Mouse (Mus musculus) lung, postnatal 0 days (tissue): Measurements from ENCODE around the gene Hist1h4d. TPM values are rescaled to one million over a fixed set of nuclear protein-coding genes. Genes with fewer than 3 reads are reported as not detected.

Experiments
- ATAC-seq: fragments of 200-750 bp; cut with Nextera tagmentation; 2 replicates; pipeline ENCODE4 v1.8.0; 2017; ENCODE audit warnings: moderate library complexity
- DNase-seq: peaks from one replicate; pipeline ENCODE4 v3.0.0-alpha.2; 2016; ENCODE audit warnings: low spot score
- H3K27ac ChIP-seq: fragments of 300-500 bp; sonication (generic); 2 replicates; pipeline ENCODE4 v1.5.1; 2014; ENCODE audit warnings: antibody characterized with exemption, mild to moderate bottlenecking, low read length, mixed read lengths
- H3K27me3 ChIP-seq: fragments of 300-500 bp; sonication (generic); replicated peaks from 2 replicates; pipeline ENCODE4 v1.6.1; 2014; ENCODE audit warnings: low read length, mixed read lengths; ENCODE audit not compliant: insufficient read depth
- H3K36me3 ChIP-seq: fragments of 300-500 bp; sonication (generic); 2 replicates; pipeline ENCODE4 v1.6.1; 2014; ENCODE audit warnings: low read length, mixed read lengths; ENCODE audit not compliant: insufficient read depth
- H3K4me1 ChIP-seq: fragments of 300-500 bp; sonication (generic); 2 replicates; pipeline ENCODE4 v1.6.1; 2014; ENCODE audit warnings: antibody characterized with exemption, low read depth, low read length, mixed read lengths; ENCODE audit not compliant: insufficient read depth
- H3K4me2 ChIP-seq: fragments of 300-500 bp; sonication (generic); replicated peaks from 2 replicates; pipeline ENCODE4 v1.6.1; 2014; ENCODE audit warnings: low read depth, mild to moderate bottlenecking, low read length, moderate library complexity, mixed read lengths
- H3K4me3 ChIP-seq: fragments of 300-500 bp; sonication (generic); 2 replicates; pipeline ENCODE4 v1.5.1; 2014; ENCODE audit warnings: low read depth, low read length
- H3K9ac ChIP-seq: fragments of 300-500 bp; sonication (generic); replicated peaks from 2 replicates; pipeline ENCODE4 v1.6.1; 2014; ENCODE audit warnings: low read depth, mild to moderate bottlenecking
- H3K9me3 ChIP-seq: fragments of 300-500 bp; sonication (generic); 2 replicates; pipeline ENCODE4 v1.6.1; 2016; ENCODE audit warnings: low read length, mixed read lengths
- CTCF ChIP-seq: IDR thresholded peaks from 2 replicates; pipeline ENCODE4 v1.5.1; 2016; ENCODE audit warnings: antibody characterized with exemption, mild to moderate bottlenecking
- EP300 ChIP-seq: IDR thresholded peaks from 2 replicates; pipeline ENCODE4 v1.6.1; 2016; ENCODE audit warnings: antibody characterized with exemption, mild to moderate bottlenecking, control low read depth
- WGBS: fragments of 180-500 bp; shearing (Covaris S2); extraction: QIAGEN DNeasy Blood & Tissue Kit; methylation state at CpG from one replicate; pipeline ENCODE4 v1.1.7; 2014; 5-methylcytosine and 5-hydroxymethylcytosine counted together
- polyA plus RNA-seq: library from polyadenylated mRNA; unstranded; fragments of >200 nt; fragmentation: Nextera tagmentation; extraction: Ambion mirVana; gene quantifications from 2 replicates; pipeline ENCODE4 v1.2.1, GENCODE M21; 2015

The Hist1h4d gene
- polyA plus RNA-seq, 1 experiment from 2014 or later = 31.4 TPM

DNA sequence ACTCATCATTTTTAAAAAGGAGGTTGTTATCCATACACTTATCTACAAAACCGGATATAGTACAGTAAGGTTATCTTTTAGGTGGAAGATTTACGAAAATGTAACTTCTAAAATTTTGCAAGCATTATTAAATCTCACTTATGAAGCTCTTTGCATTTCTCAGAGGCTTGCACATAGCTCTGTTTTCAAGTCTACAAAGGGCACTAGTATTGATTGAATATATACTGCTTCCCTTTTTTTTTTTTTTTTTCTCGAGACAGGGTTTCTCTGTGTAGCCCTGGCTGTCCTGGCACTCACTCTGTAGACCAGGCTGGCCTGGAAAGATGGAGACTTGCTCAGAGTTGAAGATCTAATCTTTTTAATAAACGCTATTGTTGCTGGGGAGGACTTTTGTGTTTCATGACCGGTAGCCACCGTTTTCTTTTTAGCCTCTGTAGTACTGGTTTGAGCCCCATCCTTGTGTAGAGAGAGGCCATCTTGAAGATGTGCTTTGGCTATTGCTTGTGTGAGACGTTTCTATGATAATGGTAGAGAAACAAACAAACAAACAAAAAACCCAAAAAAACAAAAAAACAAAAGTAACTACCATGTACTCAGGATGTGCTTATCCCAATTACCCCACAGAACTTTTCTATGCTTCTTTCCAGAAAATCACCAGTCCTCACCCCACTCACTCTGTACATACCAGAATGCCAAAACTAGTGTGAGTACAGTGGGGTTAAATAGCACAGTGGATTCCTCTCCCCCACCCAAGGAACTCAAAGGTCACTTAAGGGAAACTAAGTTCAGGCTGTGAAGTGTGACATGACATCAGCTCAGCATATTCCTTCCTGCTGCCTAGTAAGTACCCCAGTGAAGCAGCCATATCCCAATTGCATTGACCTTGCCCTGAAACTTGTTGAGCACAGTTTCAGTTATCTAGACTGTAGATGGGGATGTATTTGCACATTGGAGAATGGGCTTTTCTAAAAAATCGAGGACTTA is 29.2 kb upstream of the Hist1h4d start:
- no peak overlapping the region for H3K9ac ChIP-seq
- no peaks in the 10 kb centered on the region for H3K36me3 ChIP-seq
- no peak for ATAC-seq
- peak overlapping the region; percentile 41 for H3K4me3 ChIP-seq
- H3K4me1 ChIP-seq = no peaks in the 10 kb centered on the region
- TF ChIP-seq EP300 (no peak), CTCF (no peak)
- DNase-seq = peak; percentile 4
- 38% methylated on average over 8 of the region's 8 CpGs for WGBS
- peak overlapping the region; percentile 75; the same call in 1 of the 2 replicates for H3K27ac ChIP-seq
- H3K4me2 ChIP-seq = peak overlapping the region; percentile 59
- no peaks in the 10 kb centered on the region for H3K27me3 ChIP-seq
- H3K9me3 ChIP-seq = no peaks in the 10 kb centered on the region

DNA sequence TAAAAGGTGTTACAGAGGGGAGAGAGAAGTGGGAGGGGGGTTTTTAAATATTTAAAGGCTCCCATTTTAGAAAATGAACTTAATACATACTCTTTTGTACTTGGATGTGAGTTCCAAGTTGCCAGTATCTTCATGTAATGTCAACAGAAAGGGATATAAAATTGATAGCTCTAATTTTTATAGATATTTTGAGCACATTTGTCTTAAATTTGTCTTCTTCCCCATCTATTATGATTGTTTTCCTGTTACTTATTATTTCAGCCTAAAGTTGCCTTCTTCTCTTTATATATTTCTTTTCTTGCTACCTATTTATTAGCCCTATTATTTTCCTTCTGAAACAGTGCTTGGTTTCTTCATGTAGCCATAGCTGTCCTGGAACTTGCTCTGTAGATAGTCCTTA is 28.4 kb upstream of the Hist1h4d start, which contains the start of gene Hist1h1d:
TSS of gene Hist1h1d (plus strand) at position 301 of the 400 bp plus-strand sequence.
- no peak for DNase-seq
- Histone ChIP-seq H3K4me1 (no peaks in the 10 kb centered on the region), H3K27me3 (no peaks in the 10 kb centered on the region), H3K36me3 (no peaks in the 10 kb centered on the region), H3K9ac (no peak within 1 kb of the TSS), H3K4me2 (peak within 1 kb of the TSS; percentile 98; the same call in 1 of the 2 replicates), H3K4me3 (0 out of 2 replicates have a peak within 1 kb of the TSS, but pooled peaks have one; percentile 56), H3K9me3 (no peaks in the 10 kb centered on the region), H3K27ac (peak within 1 kb of the TSS; percentile 94; the same call in 1 of the 2 replicates)
- TF ChIP-seq CTCF (no peak), EP300 (no peak)
- ATAC-seq = no peak

DNA sequence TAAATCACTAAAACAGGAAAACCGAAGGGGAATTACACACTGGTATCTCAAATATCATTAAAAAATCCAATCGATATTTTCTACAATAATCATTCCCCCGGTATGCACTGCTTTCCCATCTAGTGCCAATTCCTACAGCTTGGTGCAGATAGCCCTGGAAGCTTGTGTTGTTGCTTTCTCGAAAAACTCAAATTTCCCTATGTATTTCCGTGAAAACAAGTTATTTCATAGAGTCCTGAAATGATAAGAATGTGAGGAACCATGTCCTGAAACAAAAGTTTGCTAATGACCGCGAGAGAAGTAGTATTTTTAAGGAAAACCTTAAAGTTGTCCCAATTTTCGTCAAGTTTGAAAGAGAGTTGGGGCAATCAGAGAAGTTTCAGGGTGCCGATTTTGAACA is 27.0 kb upstream of the Hist1h4d start:
- DNase-seq (no peak), ATAC-seq (no peak)
- H3K27me3 ChIP-seq = no peaks in the 10 kb centered on the region
- peak overlapping the region; percentile 94 for H3K27ac ChIP-seq
- no peaks in the 10 kb centered on the region for H3K36me3 ChIP-seq
- H3K9me3 ChIP-seq = no peaks in the 10 kb centered on the region
- TF ChIP-seq CTCF (no peak), EP300 (no peak; the same call in 1 of the 2 replicates)
- H3K4me3 ChIP-seq = peak overlapping the region; percentile 56
- H3K4me2 ChIP-seq = peak overlapping the region; percentile 98
- H3K9ac ChIP-seq = peak overlapping the region; percentile 66
- no peaks in the 10 kb centered on the region for H3K4me1 ChIP-seq
- 15% methylated on average over 9 of the region's 9 CpGs for WGBS

DNA sequence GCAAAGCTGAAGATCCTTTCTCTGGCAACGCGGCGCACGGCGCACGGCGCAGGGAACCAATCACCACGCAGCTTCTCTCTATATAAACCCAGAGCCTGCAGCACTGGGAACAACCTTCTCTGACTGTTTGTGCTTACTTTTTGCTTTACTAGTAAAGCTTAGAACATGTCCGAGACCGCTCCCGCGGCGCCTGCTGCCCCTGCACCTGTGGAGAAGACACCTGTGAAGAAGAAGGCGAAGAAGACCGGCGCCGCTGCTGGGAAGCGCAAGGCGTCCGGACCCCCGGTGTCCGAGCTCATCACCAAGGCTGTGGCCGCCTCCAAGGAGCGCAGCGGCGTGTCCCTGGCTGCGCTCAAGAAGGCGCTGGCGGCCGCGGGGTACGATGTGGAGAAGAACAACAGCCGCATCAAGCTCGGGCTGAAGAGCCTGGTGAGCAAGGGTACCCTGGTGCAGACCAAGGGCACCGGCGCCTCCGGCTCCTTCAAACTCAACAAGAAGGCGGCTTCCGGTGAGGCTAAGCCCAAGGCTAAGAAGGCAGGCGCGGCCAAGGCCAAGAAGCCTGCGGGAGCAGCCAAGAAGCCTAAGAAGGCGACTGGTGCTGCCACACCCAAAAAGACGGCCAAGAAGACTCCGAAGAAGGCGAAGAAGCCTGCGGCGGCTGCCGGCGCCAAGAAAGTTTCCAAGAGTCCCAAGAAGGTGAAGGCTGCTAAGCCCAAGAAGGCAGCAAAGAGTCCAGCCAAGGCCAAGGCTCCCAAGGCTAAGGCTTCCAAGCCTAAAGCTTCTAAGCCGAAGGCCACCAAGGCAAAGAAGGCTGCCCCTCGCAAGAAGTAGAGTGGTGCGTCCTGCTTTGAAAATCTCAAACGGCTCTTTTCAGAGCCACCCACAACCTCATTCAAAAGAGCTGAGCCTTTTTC is 26.2 kb upstream of the Hist1h4d start:
- Histone ChIP-seq H3K4me3 (peak overlapping the region; percentile 56), H3K36me3 (no peaks in the 10 kb centered on the region), H3K9ac (peak overlapping the region; percentile 66), H3K27ac (peak overlapping the region; percentile 94), H3K4me2 (peak overlapping the region; percentile 98), H3K9me3 (no peaks in the 10 kb centered on the region), H3K27me3 (no peaks in the 10 kb centered on the region), H3K4me1 (no peaks in the 10 kb centered on the region)
- WGBS = 1% methylated on average over 53 of the region's 54 CpGs
- ATAC-seq = peak; percentile 81
- DNase-seq = peak; percentile 93
- TF ChIP-seq CTCF (no peak), EP300 (no peak)

DNA sequence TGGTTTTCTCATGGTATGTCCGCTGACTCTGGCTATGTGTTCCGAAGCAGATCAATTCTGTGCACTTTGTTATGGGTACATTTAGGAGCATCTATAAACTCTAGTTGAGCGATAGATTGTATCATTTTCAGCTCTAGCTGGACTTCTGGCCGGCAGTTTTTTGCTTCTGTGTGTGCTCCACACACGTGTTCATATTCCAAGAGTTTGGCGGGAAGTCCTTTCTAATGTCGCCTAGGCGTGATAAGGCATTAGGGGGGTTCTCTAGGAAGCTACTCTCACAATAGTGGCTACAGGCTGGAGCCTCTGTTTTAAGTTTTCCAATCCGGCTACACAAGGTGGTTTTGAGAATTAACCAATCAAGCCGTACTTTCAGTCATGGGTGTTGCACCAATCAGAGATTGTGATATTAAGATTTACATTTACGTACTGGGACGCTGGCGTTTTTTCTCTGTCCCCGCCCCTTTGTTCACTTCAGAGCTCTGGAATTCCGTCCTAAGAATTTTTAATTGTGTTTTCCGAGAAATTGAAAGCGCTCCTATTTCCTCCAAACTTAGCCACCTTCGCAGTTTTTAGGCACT is 25.5 kb upstream of the Hist1h4d start:
- no peaks in the 10 kb centered on the region for H3K4me1 ChIP-seq
- H3K9me3 ChIP-seq = no peaks in the 10 kb centered on the region
- peak overlapping the region; percentile 56 for H3K4me3 ChIP-seq
- peak; percentile 65; the same call in 1 of the 2 replicates for TF ChIP-seq EP300
- TF ChIP-seq CTCF = no peak
- peak overlapping the region; percentile 66 for H3K9ac ChIP-seq
- H3K27ac ChIP-seq = peak overlapping the region; percentile 94
- peak overlapping the region; percentile 98 for H3K4me2 ChIP-seq
- ATAC-seq (peak; percentile 70), DNase-seq (peak; percentile 98)
- no peaks in the 10 kb centered on the region for H3K27me3 ChIP-seq
- no peaks in the 10 kb centered on the region for H3K36me3 ChIP-seq
- WGBS = under 1% methylated on average over 18 of the region's 18 CpGs
